Mouse (Mus musculus): ENCODE data around the gene Trpc2.

The Trpc2 gene

GRCm38 (mm10) chr7:102099760-102100661, 17.1 kb downstream of the Trpc2 start:
- in situ Hi-C loops (cut with MboI; ENCODE audit: unreplicated experiment in 2 of 2): loop anchor here (25.0 kb wide), 4 partner anchors 688 to 1138 kb away; partner anchors contain the start of genes Gm45837 (in 1 of the 2), P2ry2 (in 1 of the 2), P2ry6 (in 1 of the 2) and Pde2a (in 1 of the 2)

DNA sequence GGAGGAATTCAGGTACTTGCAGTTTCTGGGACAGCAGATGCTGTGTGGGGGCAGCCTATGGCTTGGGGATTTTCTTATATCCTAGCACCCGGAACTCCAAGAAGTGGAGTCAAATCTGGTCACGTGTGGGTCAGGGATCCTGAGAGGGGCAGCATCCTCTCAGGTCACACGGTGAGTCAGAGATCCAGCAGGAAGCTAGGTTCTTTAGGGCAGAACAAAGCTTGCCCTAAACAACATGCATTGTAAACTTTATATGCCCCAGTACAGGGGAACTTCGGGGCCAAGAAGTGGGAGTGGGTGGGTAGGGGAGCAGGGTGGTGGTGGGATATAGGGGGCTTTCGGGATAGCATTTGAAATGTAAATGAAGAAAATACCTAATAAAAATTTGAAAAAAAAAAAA, 18.0 kb downstream of the Trpc2 start:
- in situ Hi-C loops (cut with MboI; ENCODE audit: unreplicated experiment in 2 of 2): no loop called here

GRCm38 (mm10) chr7:102101487-102101886, 18.6 kb downstream of the Trpc2 start, which contains the start of gene Art1:
Gene Art1, plus strand, starts transcription at chr7:102101743.
- in situ Hi-C loops (cut with MboI; ENCODE audit: unreplicated experiment in 2 of 2): no loop called here

DNA sequence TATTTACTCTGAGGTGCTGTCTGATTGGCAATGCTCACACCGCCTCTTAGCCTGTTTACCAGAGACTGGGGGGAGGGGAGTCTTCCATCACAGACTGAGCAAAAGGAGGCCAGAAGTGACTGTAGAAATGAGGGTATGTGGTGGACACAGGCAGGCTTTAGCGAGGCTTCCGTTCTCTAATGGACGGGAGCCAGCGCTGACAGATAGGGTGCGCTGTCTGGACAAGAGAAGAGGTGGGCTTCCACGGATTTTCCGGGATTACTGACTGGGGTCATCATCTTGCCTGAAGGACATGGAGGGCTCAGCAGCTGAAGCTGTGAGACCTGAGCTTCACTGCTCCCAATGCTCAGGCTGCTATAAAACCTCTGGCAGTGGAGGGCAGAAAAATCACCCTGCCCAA, 19.3 kb downstream of the Trpc2 start:
- in situ Hi-C loops (cut with MboI; ENCODE audit: unreplicated experiment in 2 of 2): no loop called here

GRCm38 (mm10) chr7:102102696-102103095, 19.8 kb downstream of the Trpc2 start:
- in situ Hi-C loops (cut with MboI; ENCODE audit: unreplicated experiment in 2 of 2): no loop called here

DNA sequence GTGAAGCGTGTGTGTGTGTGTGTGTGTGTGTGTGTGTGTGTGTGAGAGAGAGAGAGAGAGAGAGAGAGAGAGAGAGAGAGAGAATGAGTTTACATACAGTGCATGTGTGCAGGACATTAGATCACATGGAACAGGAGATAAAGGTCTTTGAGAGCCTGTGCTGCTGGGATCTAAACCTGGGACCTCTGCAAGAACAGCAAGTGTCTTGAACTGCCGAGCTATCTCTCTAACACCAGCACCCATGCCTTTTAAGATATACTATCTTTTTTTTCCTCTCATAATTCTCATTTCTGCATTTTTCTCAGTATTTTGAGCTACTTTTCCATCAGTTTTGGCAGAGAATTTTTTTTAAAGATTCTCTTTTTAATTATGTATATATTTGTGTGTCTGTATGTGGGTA, 20.6 kb downstream of the Trpc2 start:
- in situ Hi-C loops (cut with MboI; ENCODE audit: unreplicated experiment in 2 of 2): no loop called here

GRCm38 (mm10) chr7:102104126-102104525, 21.2 kb downstream of the Trpc2 start:
- in situ Hi-C loops (cut with MboI; ENCODE audit: unreplicated experiment in 2 of 2): no loop called here

GRCm38 (mm10) chr7:102106700-102107141, 23.8 kb downstream of the Trpc2 start:
- in situ Hi-C loops (cut with MboI; ENCODE audit: unreplicated experiment in 2 of 2): no loop called here

DNA sequence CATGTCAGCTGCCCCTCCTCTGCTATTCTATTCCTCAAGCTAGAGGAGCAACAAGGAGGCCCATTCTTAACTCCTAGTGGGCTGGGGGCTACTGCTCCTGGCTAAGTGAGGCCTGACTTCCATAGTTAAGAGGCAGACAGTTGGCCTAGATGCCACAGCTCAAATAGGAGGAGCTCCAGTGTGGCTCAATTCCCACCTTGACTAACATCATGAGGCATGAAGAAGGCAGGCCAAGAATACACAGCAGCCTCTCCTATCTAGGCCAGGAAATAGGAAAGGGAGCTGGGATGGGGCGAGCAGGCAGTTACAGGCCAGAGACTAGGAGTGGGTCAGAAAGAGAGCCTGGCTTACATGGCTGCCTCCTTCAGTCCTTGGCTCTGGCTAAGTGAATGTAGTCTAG, 25.3 kb downstream of the Trpc2 start:
- in situ Hi-C loops (cut with MboI; ENCODE audit: unreplicated experiment in 2 of 2): no loop called here

- in situ Hi-C loops (cut with MboI; ENCODE audit: unreplicated experiment in 2 of 2): no loop called here
Observed at GRCm38 (mm10) chr7:102109171-102109570, 26.3 kb downstream of the Trpc2 start, which contains the start of gene Art5. Gene Art5, minus strand, starts transcription at chr7:102109489.

DNA sequence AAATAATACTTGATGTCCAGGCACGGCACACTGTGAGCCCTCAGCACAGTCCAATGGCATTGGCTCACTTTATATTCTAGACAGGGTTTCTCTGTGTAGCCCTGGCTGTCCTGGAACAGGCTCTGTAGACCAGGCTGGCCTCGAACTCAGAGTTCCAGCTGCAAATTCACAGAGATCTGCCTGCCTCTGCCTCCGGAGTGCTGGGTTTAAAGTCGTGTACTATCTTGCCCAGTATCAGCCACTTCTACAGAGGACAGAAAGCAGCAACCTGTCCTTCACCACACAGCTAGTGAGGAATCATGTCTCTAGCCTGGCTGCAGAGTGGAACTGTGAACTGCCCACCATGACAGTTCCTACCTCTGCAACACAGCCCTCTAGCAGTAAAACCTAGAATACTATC, 26.8 kb downstream of the Trpc2 start:
- in situ Hi-C loops (cut with MboI; ENCODE audit: unreplicated experiment in 2 of 2): no loop called here

DNA sequence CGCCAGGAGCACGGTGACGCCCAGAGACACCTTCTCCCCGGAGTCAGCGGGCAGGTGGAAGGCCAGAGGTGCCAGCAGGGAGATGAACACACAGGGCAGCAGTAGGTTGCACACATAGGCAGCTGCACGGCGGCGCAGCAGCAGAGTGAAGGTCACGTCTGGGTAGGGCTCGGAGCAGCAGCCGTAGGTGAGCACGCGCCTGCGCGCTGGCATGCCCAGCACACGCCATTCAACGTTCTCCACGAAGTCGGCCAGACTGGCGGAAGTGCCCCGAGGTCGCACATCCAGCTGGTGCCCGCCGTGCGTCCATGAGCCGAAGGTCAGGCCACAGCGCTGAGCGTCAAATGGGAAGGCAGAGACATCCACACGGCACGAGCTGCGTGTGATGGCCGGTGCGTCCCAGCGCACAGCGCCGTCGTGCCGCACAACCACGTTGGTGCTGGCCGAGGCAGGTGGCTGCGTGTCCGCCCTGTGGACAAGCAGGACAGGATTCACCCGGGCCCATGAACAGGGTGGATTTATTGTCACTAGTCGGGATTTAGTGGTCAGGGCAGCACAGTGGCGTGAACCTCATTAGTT, 30.3 kb downstream of the Trpc2 start:
- in situ Hi-C loops (cut with MboI; ENCODE audit: unreplicated experiment in 2 of 2): no loop called here

- in situ Hi-C loops (cut with MboI; ENCODE audit: unreplicated experiment in 2 of 2): no loop called here
Observed at GRCm38 (mm10) chr7:102116579-102117331, 33.8 kb downstream of the Trpc2 start, which contains the start of gene Chrna10. Gene Chrna10, minus strand, starts transcription at chr7:102116828.

DNA sequence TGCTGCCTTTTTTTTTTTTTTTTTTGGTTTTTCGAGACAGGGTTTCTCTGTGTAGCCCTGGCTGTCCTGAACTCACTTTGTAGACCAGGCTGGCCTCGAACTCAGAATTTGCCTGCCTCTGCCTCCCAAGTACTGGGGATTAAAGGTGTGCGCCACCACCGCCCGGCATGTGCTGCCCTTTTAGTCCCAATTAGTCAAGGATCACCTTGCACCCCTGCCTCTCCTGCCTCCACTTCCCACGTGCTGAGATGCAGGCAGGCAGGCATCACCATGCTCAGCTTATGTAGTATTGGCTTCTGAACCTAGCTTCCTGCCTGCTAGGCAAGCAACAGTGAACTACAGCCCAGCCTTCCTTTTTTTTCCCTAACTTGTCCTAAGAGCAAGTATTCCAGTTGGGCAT, 34.5 kb downstream of the Trpc2 start:
- in situ Hi-C loops (cut with MboI; ENCODE audit: unreplicated experiment in 2 of 2): no loop called here

GRCm38 (mm10) chr7:102120326-102120725, 37.4 kb downstream of the Trpc2 start:
- in situ Hi-C loops (cut with MboI; ENCODE audit: unreplicated experiment in 2 of 2): no loop called here

DNA sequence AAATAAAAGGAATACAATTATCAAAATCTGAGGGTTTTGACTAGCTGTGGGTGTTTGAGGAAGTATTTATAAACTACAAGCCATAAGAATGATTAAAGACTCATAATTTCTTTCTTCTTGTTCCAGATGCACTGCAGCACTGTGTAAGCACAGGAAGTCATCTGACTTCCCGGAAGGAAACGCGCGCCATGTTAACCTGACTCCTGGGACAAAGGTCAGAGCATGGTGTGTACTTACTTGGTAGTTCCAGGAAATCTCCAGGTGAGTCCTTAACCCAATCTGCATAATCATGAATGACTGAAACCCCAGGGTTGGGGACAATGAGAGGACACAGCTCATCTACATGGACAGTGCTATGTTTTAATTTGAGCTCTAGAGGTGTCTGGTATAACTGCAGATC, 49.5 kb downstream of the Trpc2 start:
- in situ Hi-C loops (cut with MboI; ENCODE audit: unreplicated experiment in 2 of 2): loop anchor here in 1 of 2 experiments (10.0 kb wide), 1 partner anchor 122 kb away; the partner anchor contains the start of gene Rhog

DNA sequence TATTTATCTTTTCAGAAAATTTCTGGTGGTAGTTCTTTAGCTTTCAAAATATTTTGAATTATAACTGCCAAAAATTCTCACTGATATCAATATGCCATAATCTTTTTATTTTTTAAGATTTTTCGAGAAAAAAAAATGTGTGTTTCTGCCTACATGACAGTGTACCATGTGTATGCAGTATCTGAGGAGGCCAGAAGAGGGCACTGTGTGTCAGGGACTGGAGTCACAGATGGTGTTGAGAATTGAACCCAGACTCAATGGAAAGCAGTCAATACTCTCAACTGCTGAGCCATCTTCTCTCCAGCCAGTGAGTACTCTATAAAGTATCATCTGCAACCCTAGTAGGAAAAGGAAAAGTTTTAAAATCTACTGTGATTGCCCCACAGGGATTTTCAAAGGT, 54.5 kb downstream of the Trpc2 start:
- in situ Hi-C loops (cut with MboI; ENCODE audit: unreplicated experiment in 2 of 2): loop anchor here (5.0 to 10.0 kb wide), 3 partner anchors 117 to 285 kb away; partner anchors contain the start of gene Rhog (in 1 of the 2)

GRCm38 (mm10) chr7:102137898-102138297, 55.0 kb downstream of the Trpc2 start:
- in situ Hi-C loops (cut with MboI; ENCODE audit: unreplicated experiment in 2 of 2): loop anchor here (5.0 to 10.0 kb wide), 3 partner anchors 117 to 284 kb away; partner anchors contain the start of gene Rhog (in 1 of the 2)

Measured in v-Abl transformed pro-B cells (cell line).